ENCODE assay signal across 11 mouse cellular contexts in the genomic region with DNA sequence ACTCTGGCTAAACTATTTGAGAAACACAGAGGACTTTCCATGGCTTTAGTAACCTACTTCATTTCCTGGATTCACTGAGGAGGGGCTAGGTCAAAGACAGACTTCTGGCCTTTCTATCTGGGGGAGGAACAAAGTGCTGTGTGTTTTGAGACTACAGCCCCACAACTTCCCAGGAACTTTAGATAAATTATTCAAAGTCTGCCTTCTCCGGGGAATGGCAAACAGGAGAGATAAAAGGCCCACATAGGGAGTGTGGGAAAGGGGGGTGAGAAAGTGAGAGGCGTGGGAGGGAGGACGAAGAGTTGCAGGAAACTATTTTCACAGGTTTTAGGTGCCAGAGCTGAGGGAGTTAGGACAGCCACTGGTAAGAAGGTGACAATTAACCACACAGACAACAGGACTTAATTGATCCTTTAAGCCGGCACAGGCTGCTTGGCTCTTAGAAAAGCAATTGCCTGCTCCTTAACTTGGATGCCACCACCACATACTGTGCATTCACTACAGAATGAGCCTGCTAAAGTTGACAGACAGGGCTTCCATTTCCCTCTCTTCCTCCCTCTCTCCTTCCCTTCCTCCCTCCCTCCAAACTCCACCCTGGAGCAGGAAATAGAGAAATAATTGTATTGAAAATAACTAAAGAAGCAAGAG. TPM values are rescaled to one million over a fixed set of nuclear protein-coding genes. Genes with fewer than 3 reads are reported as not detected.
DNase-seq lines count a peak whose midpoint lies in the region; ATAC-seq and TF ChIP-seq lines count a peak whose summit lies in the region.
"Had no signal": no experiment of that assay in that cellular context is flagged by ENCODE, and none has a peak within 500 bp of the region (broad histone marks: within the 10 kb centered on the region; RNA-seq: fewer than 3 reads in every experiment).

No protein-coding gene starts in this region.

- no peak overlapping the region for H3K4me2 ChIP-seq in hindbrain, embryonic 11.5 days (replicated peaks; ENCODE audit: low read depth, low read length)
- H3K4me2 ChIP-seq in midbrain, postnatal 0 days (ENCODE audit: low read depth, low read length, poor library complexity, severe bottlenecking), result no peak overlapping the region
- H3K4me2 ChIP-seq: liver, embryonic 12.5 days had no signal

- 0 out of 2 replicates have a peak, but pooled peaks cover 2% of the 10 kb centered on the region for H3K4me1 ChIP-seq in hindbrain, embryonic 11.5 days (replicated peaks; ENCODE audit: control insufficient read depth, insufficient read depth, low read length)
- H3K4me1 ChIP-seq in midbrain, postnatal 0 days (ENCODE audit: insufficient read depth, low read length), result no peaks in the 10 kb centered on the region
- H3K4me1 ChIP-seq: liver, embryonic 12.5 days had no signal

- 6% methylated on average over 4 of the region's 4 CpGs for WGBS in hindbrain, embryonic 11.5 days
- WGBS in midbrain, postnatal 0 days, result 11% methylated on average over 4 of the region's 4 CpGs

- H3K9me3 ChIP-seq in hindbrain, embryonic 11.5 days (ENCODE audit: control insufficient read depth, low read length), result no peaks in the 10 kb centered on the region
- no peaks in the 10 kb centered on the region for H3K9me3 ChIP-seq in midbrain, postnatal 0 days (ENCODE audit: low read length)
- H3K9me3 ChIP-seq: liver, embryonic 12.5 days had no signal

- no peak overlapping the region for H3K27ac ChIP-seq in hindbrain, embryonic 11.5 days (ENCODE audit: low read depth, low read length)
- no peak overlapping the region for H3K27ac ChIP-seq in midbrain, postnatal 0 days (ENCODE audit: low read depth, low read length)
- H3K27ac ChIP-seq: liver, embryonic 12.5 days had no signal

- H3K4me3 ChIP-seq in hindbrain, embryonic 11.5 days (ENCODE audit: low read depth, low read length), result no peak overlapping the region
- H3K4me3 ChIP-seq in midbrain, postnatal 0 days (ENCODE audit: low read depth, low read length), result no peak overlapping the region
- H3K4me3 ChIP-seq: liver, embryonic 12.5 days had no signal

- ATAC-seq in hindbrain, embryonic 11.5 days (ENCODE audit: low FRiP score), result peak; percentile 42
- no peak for ATAC-seq in midbrain, postnatal 0 days (ENCODE audit: low FRiP score)
- ATAC-seq: liver, embryonic 12.5 days; Patski had no signal

- H3K27me3 ChIP-seq in hindbrain, embryonic 11.5 days (ENCODE audit: control insufficient read depth, insufficient read depth, low read length), result no peaks in the 10 kb centered on the region
- no peaks in the 10 kb centered on the region for H3K27me3 ChIP-seq in midbrain, postnatal 0 days (ENCODE audit: insufficient read depth, low read length)
- H3K27me3 ChIP-seq: liver, embryonic 12.5 days; Patski had no signal

- H3K9ac ChIP-seq in hindbrain, embryonic 11.5 days (ENCODE audit: low read depth, low read length), result no peak overlapping the region
- H3K9ac ChIP-seq in midbrain, postnatal 0 days (replicated peaks; ENCODE audit: low read length, poor library complexity, severe bottlenecking), result no peak overlapping the region
- H3K9ac ChIP-seq: liver, embryonic 12.5 days had no signal

- no peaks in the 10 kb centered on the region for H3K36me3 ChIP-seq in hindbrain, embryonic 11.5 days (ENCODE audit: control insufficient read depth, insufficient read depth, low read length)
- H3K36me3 ChIP-seq in midbrain, postnatal 0 days (ENCODE audit: insufficient read depth, low read length), result no peaks in the 10 kb centered on the region
- H3K36me3 ChIP-seq: liver, embryonic 12.5 days had no signal

- peak; percentile 71 for DNase-seq in heart, adult 11 months
- DNase-seq in heart, adult 18-20 months, result no peak
- DNase-seq in ovary, adult 18-20 months (ENCODE audit: low spot score), result peak; percentile 22
- DNase-seq in ovary, postnatal 10 days (ENCODE audit: low spot score), result no peak
- no peak for DNase-seq in hindbrain, embryonic 11.5 days (ENCODE audit: low spot score)
- DNase-seq in midbrain, postnatal 0 days (ENCODE audit: low spot score), result peak; percentile 9
- DNase-seq in lung, adult 18-20 months, result no peak
- DNase-seq in left cerebral cortex, adult 18-20 months (ENCODE audit: low spot score in 2 of 2), result no peak
- DNase-seq: lung, postnatal 4 days had no signal

- TF ChIP-seq CTCF in midbrain, postnatal 0 days (IDR thresholded peaks at IDR 0.05), result no peak

RNA-seq across cellular contexts. Expression of gene Sox4, which starts 11.4 kb away (rescaled TPM):
- total RNA-seq in heart, adult 18-20 months (2021), result 10 to 100 TPM in 1 of 2 experiments, 1 to 10 TPM in 1; 7.8 to 12.7 TPM
- 139 and 156 TPM in 2 replicates for polyA plus RNA-seq in hindbrain, embryonic 11.5 days (2014; fragmentation: Nextera tagmentation; extraction: Ambion mirVana)
- total RNA-seq in midbrain, postnatal 0 days (2014; rRNA removed), result 169 and 203 TPM in 2 replicates
- 115 and 135 TPM in 2 replicates for polyA plus RNA-seq in midbrain, postnatal 0 days (2015; fragmentation: Nextera tagmentation; extraction: Ambion mirVana)
- total RNA-seq in left cerebral cortex, adult 18-20 months (2021), result 10 to 100 TPM; 13.7 to 15.5 TPM

Comparison
In these comparisons a context has a peak if more than half of its experiments do, and no peak if none do; other contexts are left out.
1. DNase-seq: peak in heart, adult 11 months (single experiment), ovary, adult 18-20 months (single experiment) and midbrain, postnatal 0 days (single experiment); none in heart, adult 18-20 months (0 of 2), ovary, postnatal 10 days (single experiment), hindbrain, embryonic 11.5 days (single experiment), lung, adult 18-20 months (0 of 2) and left cerebral cortex, adult 18-20 months (0 of 2).
2. RNA of gene Sox4, which starts 11.4 kb away (total RNA-seq): 169 to 203 TPM in midbrain, postnatal 0 days; 13.7 to 15.5 TPM in left cerebral cortex, adult 18-20 months and 7.8 to 12.7 TPM in heart, adult 18-20 months; every median in the first group is over 10 times any median in the second.